Mouse (Mus musculus) C2C12 (cell line): ENCODE data around the gene Cd300ld4.

Experiments
- CTCF ChIP-seq: IDR thresholded peaks from one replicate; pipeline ENCODE4 v1.5.1; 2011; ENCODE audit not compliant: control insufficient read depth, insufficient read depth, insufficient read length
- FOSL1 ChIP-seq: IDR thresholded peaks from one replicate; pipeline ENCODE4 v1.8.0; 2011; ENCODE audit warnings: mild to moderate bottlenecking, low read length; ENCODE audit not compliant: poor library complexity, insufficient read depth, severe bottlenecking
- MAX ChIP-seq: IDR thresholded peaks from one replicate; pipeline ENCODE4 v1.6.1; 2011; ENCODE audit warnings: mild to moderate bottlenecking, control low read depth
- MYOD1 ChIP-seq: IDR thresholded peaks from one replicate; pipeline ENCODE4 v1.6.1; 2011; ENCODE audit warnings: low read depth; ENCODE audit not compliant: control insufficient read depth, insufficient read length
- USF1 ChIP-seq: IDR thresholded peaks from one replicate; pipeline ENCODE4 v1.6.1; 2011; ENCODE audit warnings: low read depth, mild to moderate bottlenecking, control low read depth, moderate library complexity

- TF ChIP-seq CTCF: no peak
- TF ChIP-seq MYOD1: no peak
- no peak for TF ChIP-seq USF1
- no peak for TF ChIP-seq FOSL1
- no peak for TF ChIP-seq MAX
These were observed 54.1 kb downstream of the Cd300ld4 start for GRCm38 (mm10) chr11:114972726-114973125.
